Mouse (Mus musculus) liver, embryonic 14.5 days (tissue): ENCODE measurements around the gene B3gat3. TPM values are rescaled to one million over a fixed set of nuclear protein-coding genes. Genes with fewer than 3 reads are reported as not detected.

Experiments used
- ATAC-seq: fragments of 200-750 bp; cut with Nextera tagmentation; 2 replicates; pipeline ENCODE4 v1.8.0; 2017; ENCODE audit warnings: moderate number of reproducible peaks, mild to moderate bottlenecking, moderate library complexity; ENCODE audit not compliant: insufficient read depth
- DNase-seq, 3 experiments: peaks; one replicate each; pipeline ENCODE4 v3.0.0-alpha.2; 2012 to 2013; ENCODE audit warnings: low read depth in 3 of 3, low spot score in 3 of 3
- H3K27ac ChIP-seq: fragments of 300-500 bp; sonication (generic); 2 replicates; pipeline ENCODE4 v1.5.1; 2014; ENCODE audit warnings: moderate library complexity, mild to moderate bottlenecking, control low read depth, inconsistent platforms
- H3K27me3 ChIP-seq: fragments of 300-500 bp; sonication (generic); 2 replicates; pipeline ENCODE4 v1.6.1; 2014; ENCODE audit warnings: mild to moderate bottlenecking, low read length, moderate library complexity; ENCODE audit not compliant: control insufficient read depth, insufficient read depth
- H3K36me3 ChIP-seq: fragments of 300-500 bp; sonication (generic); replicated peaks from 2 replicates; pipeline ENCODE4 v1.6.1; 2014; ENCODE audit warnings: low read depth; ENCODE audit not compliant: control insufficient read depth, insufficient read depth
- H3K4me1 ChIP-seq, 2 experiments: fragments of 200-500 bp in 1 of 2; fragments of 300-500 bp in 1 of 2; sonication (generic) in 1 of 2; replicated peaks; 2 replicates each; pipeline ENCODE4 v1.6.1; 2012 to 2014; ENCODE audit warnings: antibody characterized with exemption in 1 of 2, inconsistent platforms in 1 of 2, low read length in 1 of 2; ENCODE audit not compliant: control insufficient read depth in 2 of 2, insufficient read depth in 2 of 2
- H3K4me2 ChIP-seq: fragments of 300-500 bp; sonication (generic); 2 replicates; pipeline ENCODE4 v1.6.1; 2014; ENCODE audit warnings: low read depth, mild to moderate bottlenecking, control low read depth, moderate library complexity
- H3K4me3 ChIP-seq, 2 experiments: fragments of 200-500 bp in 1 of 2; fragments of 300-500 bp in 1 of 2; sonication (generic) in 1 of 2; 2 replicates each; pipeline ENCODE4 v1.5.1; 2012 to 2014; ENCODE audit warnings: low read depth in 2 of 2, low read length in 2 of 2, mild to moderate bottlenecking in 2 of 2, control low read depth in 1 of 2, inconsistent platforms in 1 of 2, moderate library complexity in 1 of 2; ENCODE audit not compliant: insufficient read depth in 1 of 2
- H3K9ac ChIP-seq: fragments of 300-500 bp; sonication (generic); replicated peaks from 2 replicates; pipeline ENCODE4 v1.6.1; 2014; ENCODE audit warnings: mild to moderate bottlenecking, control low read depth, moderate library complexity
- H3K9me3 ChIP-seq: fragments of 300-500 bp; sonication (generic); 2 replicates; pipeline ENCODE4 v1.6.1; 2016; ENCODE audit warnings: low read length, mixed read lengths; ENCODE audit not compliant: control insufficient read depth
- CTCF ChIP-seq: IDR thresholded peaks from 2 replicates; pipeline ENCODE4 v1.5.1; 2016; ENCODE audit warnings: antibody characterized with exemption, low read depth, control low read depth
- EP300 ChIP-seq: IDR thresholded peaks from 2 replicates; pipeline ENCODE4 v1.6.1; 2016; ENCODE audit warnings: antibody characterized with exemption, low read depth
- WGBS: fragments of 180-500 bp; shearing (Covaris S2); extraction: QIAGEN DNeasy Blood & Tissue Kit; methylation state at CpG from one replicate; pipeline ENCODE4 v1.1.7; 2014; ENCODE audit not compliant: insufficient replicate concordance; 5-methylcytosine and 5-hydroxymethylcytosine counted together
- polyA plus RNA-seq, 2 experiments: library from polyadenylated mRNA; depleted of rRNA in 1 of 2; stranded (reverse) in 1 of 2; unstranded in 1 of 2; fragments of >200 nt; fragmentation: Nextera tagmentation in 1 of 2; extraction: Ambion mirVana in 1 of 2; gene quantifications; 2 replicates each; pipeline versions ENCODE4 v1.2.1 to v1.2.3; 2012 to 2014

Gene B3gat3
- polyA plus RNA-seq, 2 experiments: 15.8 to 26.6 TPM

GRCm38 (mm10) chr19:8942276-8942964, 22.2 kb downstream of the B3gat3 start:
- Histone ChIP-seq H3K36me3 (peaks cover 32% of the 10 kb centered on the region), H3K9ac (peak overlapping the region; percentile 88), H3K4me3 (peak overlapping the region; percentile 72 to 88), H3K27ac (peak overlapping the region; percentile 93), H3K4me2 (peak overlapping the region; percentile 78), H3K27me3 (no peaks in the 10 kb centered on the region), H3K9me3 (no peaks in the 10 kb centered on the region), H3K4me1 (peaks cover 33 to 36% of the 10 kb centered on the region in 2 experiments)
- DNase-seq (no peak), ATAC-seq (peak; percentile 45)
- WGBS: under 1% methylated on average over 46 of the region's 46 CpGs
- TF ChIP-seq EP300 (no peak), CTCF (no peak)

- TF ChIP-seq EP300 (no peak), CTCF (no peak)
Measured at GRCm38 (mm10) chr19:8943047-8943446, 22.9 kb downstream of the B3gat3 start.

GRCm38 (mm10) chr19:8944062-8944461, 23.9 kb downstream of the B3gat3 start:
- peak in 2 of 3 experiments; percentile 55 to 57 for DNase-seq
- TF ChIP-seq CTCF: no peak
- TF ChIP-seq EP300: no peak; the same call in 1 of the 2 replicates
- H3K4me3 ChIP-seq: peak overlapping the region; percentile 72 to 88
- H3K4me2 ChIP-seq: peak overlapping the region; percentile 78
- peak overlapping the region; percentile 88 for H3K9ac ChIP-seq
- no peaks in the 10 kb centered on the region for H3K27me3 ChIP-seq
- no peaks in the 10 kb centered on the region for H3K9me3 ChIP-seq
- peak overlapping the region; percentile 93 for H3K27ac ChIP-seq
- 10% methylated on average over 5 of the region's 5 CpGs for WGBS
- H3K36me3 ChIP-seq: peaks cover 42% of the 10 kb centered on the region
- ATAC-seq: peak; percentile 48
- H3K4me1 ChIP-seq: peaks cover 33 to 37% of the 10 kb centered on the region in 2 experiments

More at GRCm38 (mm10) chr19:8943047-8943446, 22.9 kb downstream of the B3gat3 start:
- Histone ChIP-seq H3K27ac (peak overlapping the region; percentile 93), H3K4me3 (peak overlapping the region; percentile 72 to 88), H3K4me2 (peak overlapping the region; percentile 78), H3K4me1 (peaks cover 33 to 37% of the 10 kb centered on the region in 2 experiments), H3K27me3 (no peaks in the 10 kb centered on the region), H3K36me3 (peaks cover 35% of the 10 kb centered on the region), H3K9me3 (no peaks in the 10 kb centered on the region), H3K9ac (peak overlapping the region; percentile 88)
- no peak for DNase-seq
- 27% methylated on average over 2 of the region's 2 CpGs for WGBS
- ATAC-seq: no peak

GRCm38 (mm10) chr19:8944750-8945149, 24.6 kb downstream of the B3gat3 start:
- Histone ChIP-seq H3K9ac (no peak overlapping the region), H3K4me1 (peaks cover 33 to 37% of the 10 kb centered on the region in 2 experiments), H3K4me2 (peak overlapping the region; percentile 78), H3K9me3 (no peaks in the 10 kb centered on the region), H3K4me3 (peak overlapping the region in 1 of 2 experiments; percentile 88; a peak in 3 of 4 replicates), H3K27ac (no peak overlapping the region; the same call in 1 of the 2 replicates), H3K36me3 (peaks cover 49% of the 10 kb centered on the region), H3K27me3 (no peaks in the 10 kb centered on the region)
- ATAC-seq (no peak), DNase-seq (peak; percentile 59 to 71 (median 59))
- 18% methylated on average over 5 of the region's 5 CpGs for WGBS
- no peak for TF ChIP-seq CTCF
- no peak for TF ChIP-seq EP300

- DNase-seq (no peak), ATAC-seq (no peak)
- peak overlapping the region; percentile 78 for H3K4me2 ChIP-seq
- H3K9me3 ChIP-seq: no peaks in the 10 kb centered on the region
- no peak for TF ChIP-seq EP300
- no peak for TF ChIP-seq CTCF
- peaks cover 33 to 37% of the 10 kb centered on the region in 2 experiments for H3K4me1 ChIP-seq
- H3K36me3 ChIP-seq: peaks cover 54% of the 10 kb centered on the region
- 71% methylated on average over 6 of the region's 6 CpGs for WGBS
- no peak overlapping the region; the same call in 1 of the 2 replicates for H3K9ac ChIP-seq
- H3K27me3 ChIP-seq: no peaks in the 10 kb centered on the region
- 0 out of 4 replicates have a peak overlapping the region, but pooled peaks of 1 of the 2 experiments have one; percentile 8 for H3K4me3 ChIP-seq
- H3K27ac ChIP-seq: no peak overlapping the region
Measured at GRCm38 (mm10) chr19:8945251-8945650, 25.1 kb downstream of the B3gat3 start.
